Mouse (Mus musculus) megakaryocyte, embryonic 14.5 days (primary cell): ENCODE measurements around the gene Dab2ip.

Source experiments
- FLI1 ChIP-seq: IDR thresholded peaks from 2 replicates; pipeline ENCODE4 v1.6.1; 2012; ENCODE audit warnings: low read length, inconsistent platforms, mixed read lengths
- GATA1 ChIP-seq: IDR thresholded peaks from 3 replicates; pipeline ENCODE4 v1.6.1; 2012; ENCODE audit warnings: mixed read lengths, low read length, inconsistent platforms, borderline replicate concordance

DNA sequence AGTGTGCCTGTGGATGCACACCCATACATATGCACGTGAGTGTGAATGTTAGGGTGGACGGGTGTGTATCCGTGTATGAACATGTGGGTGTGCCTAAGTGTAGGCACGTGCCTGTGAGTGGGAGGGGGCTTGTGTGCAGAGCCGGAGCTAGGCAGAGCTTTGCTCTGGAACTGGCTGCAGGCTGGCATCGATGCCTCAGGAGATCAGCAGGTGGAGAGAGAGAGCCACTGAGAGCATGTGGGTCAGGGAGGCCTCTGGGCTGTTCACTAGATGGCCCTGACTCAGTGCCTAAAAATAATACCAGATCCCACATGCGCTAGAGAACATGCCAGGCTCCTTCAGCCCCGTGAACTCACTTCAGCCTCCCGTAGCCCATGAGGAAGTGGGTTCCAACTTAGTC is 51.3 kb downstream of the Dab2ip start:
- TF ChIP-seq GATA1 (no peak), FLI1 (no peak)
